Mouse (Mus musculus): ENCODE measurements at regions not wholly inside any gene's neighbourhood (a gene's known extent, or its start where the extent isn't known, plus 50 kb on each side); places are given as distances from the start of the nearest gene placed in this dataset.
"Not testable (repeated sequence)": the region's sequence is repeated elsewhere in the genome, so short reads cannot be mapped to it uniquely, and the experiment has no call there.

GRCm38 (mm10) chr4:67141896-67142295, 314.5 kb downstream of the Tlr4 start:
- DNase-seq, result no peak

GRCm38 (mm10) chr4:67148521-67148920, 321.1 kb downstream of the Tlr4 start:
- DNase-seq, result no peak

- DNase-seq, result no peak
Measured at GRCm38 (mm10) chr4:67162673-67163072, 335.3 kb downstream of the Tlr4 start.

GRCm38 (mm10) chr4:67167720-67168119, 340.3 kb downstream of the Tlr4 start:
- DNase-seq, result no peak

- DNase-seq, result no peak
Measured at GRCm38 (mm10) chr4:67187725-67188510, 360.5 kb downstream of the Tlr4 start.

GRCm38 (mm10) chr4:67190536-67190935, 363.2 kb downstream of the Tlr4 start:
- DNase-seq, result no peak

GRCm38 (mm10) chr4:67194425-67194824, 367.0 kb downstream of the Tlr4 start:
- no peak for DNase-seq

- DNase-seq, result no peak
Measured at GRCm38 (mm10) chr4:67196907-67197306, 369.5 kb downstream of the Tlr4 start.

GRCm38 (mm10) chr4:67208406-67208805, 381.0 kb downstream of the Tlr4 start:
- DNase-seq, result peak; percentile 44

GRCm38 (mm10) chr4:67213363-67213762, 386.0 kb downstream of the Tlr4 start:
- no peak for DNase-seq

GRCm38 (mm10) chr4:67224533-67224932, 397.1 kb downstream of the Tlr4 start:
- DNase-seq, result no peak

GRCm38 (mm10) chr4:67229214-67229613, 401.8 kb downstream of the Tlr4 start:
- DNase-seq, result no peak

GRCm38 (mm10) chr4:67273553-67273952, 446.2 kb downstream of the Tlr4 start:
- DNase-seq, result no peak

- no peak for DNase-seq
Measured at GRCm38 (mm10) chr4:67301020-67301419, 473.6 kb downstream of the Tlr4 start.

- DNase-seq, result no peak
Measured at GRCm38 (mm10) chr4:67301740-67302139, 474.4 kb downstream of the Tlr4 start.

GRCm38 (mm10) chr4:67320098-67320497, 492.7 kb downstream of the Tlr4 start:
- not testable (repeated sequence) for DNase-seq
